Mouse (Mus musculus) erythroblast, embryonic 14.5 days (primary cell): Measurements from ENCODE around the gene Zfp54.

Source experiments
- GATA1 ChIP-seq: IDR thresholded peaks from 2 replicates; pipeline ENCODE4 v1.6.1; 2012; ENCODE audit warnings: low read length, inconsistent platforms, mixed read lengths
- TAL1 ChIP-seq: IDR thresholded peaks from 3 replicates; pipeline ENCODE4 v1.6.1; 2012; ENCODE audit warnings: low read length, inconsistent platforms, mixed read lengths

GRCm38 (mm10) chr17:21375311-21375710, 47.7 kb upstream of the Zfp54 start:
- TF ChIP-seq TAL1 (no peak), GATA1 (no peak)
